Mouse (Mus musculus): ENCODE data around the gene Tmprss9. TPM values are rescaled to one million over a fixed set of nuclear protein-coding genes. Genes with fewer than 3 reads are reported as not detected.

Tmprss9 gene
- total RNA-seq, 2 experiments from 2014 or later, result 0.12 to 0.26 TPM

DNA sequence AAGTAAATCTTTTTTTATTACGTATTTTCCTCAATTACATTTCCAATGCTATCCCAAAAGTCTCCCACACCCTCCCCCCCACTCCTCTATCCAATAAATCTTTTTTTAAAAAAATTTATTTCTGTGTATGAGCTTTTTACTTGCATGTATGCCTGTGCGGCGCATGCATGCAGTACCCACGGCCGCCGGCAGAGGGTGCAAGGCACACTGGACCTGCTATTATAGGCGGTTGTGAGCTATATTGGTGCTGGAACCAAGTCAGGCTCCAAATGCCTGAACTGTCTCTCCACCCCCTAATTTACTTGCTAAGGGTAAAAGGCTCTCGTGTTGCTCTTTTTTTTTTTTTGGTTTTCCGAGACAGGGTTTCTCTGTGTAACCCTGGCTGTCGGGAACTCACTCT is 9.7 kb downstream of the Tmprss9 start:
- DNase-seq (ENCODE audit: low spot score in 2 of 2), result peak; percentile 53 to 59

DNA sequence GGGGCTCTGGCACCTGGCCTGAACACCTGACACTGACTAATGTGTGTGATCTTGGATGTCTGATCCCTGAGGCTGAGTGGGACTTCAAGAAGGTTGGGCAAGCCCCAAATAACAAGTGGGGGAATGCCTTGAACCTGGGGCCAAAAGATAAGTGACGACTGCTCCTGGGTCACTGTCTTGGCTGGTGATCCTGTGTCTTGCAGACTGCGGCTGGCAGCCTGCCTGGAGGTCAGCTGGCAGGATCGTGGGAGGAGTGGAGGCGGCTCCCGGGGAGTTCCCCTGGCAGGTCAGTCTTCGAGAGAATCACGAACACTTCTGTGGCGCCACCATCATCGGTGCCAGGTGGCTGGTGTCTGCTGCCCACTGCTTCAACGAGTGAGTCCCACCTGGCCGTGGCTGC is 15.5 kb downstream of the Tmprss9 start:
- no peak for DNase-seq (ENCODE audit: low spot score in 2 of 2)

DNA sequence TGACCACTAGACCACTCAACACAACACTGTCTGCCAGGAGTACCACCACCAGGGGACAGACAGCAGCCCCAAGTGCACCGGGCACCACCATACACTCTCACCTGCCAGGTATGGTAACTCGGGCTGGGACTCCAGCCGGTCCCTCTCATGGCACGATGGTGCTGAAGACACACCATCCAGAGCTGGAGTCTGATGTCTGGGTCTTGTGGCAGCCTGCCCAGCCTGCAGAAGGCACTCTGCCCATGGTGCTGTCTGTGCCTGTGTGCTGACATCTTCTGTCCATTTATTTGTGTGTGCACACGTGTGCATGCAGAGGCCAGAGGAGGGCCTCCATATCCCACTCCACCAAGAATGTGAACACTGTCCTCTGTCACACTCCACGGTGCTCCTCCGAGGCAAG is 23.5 kb downstream of the Tmprss9 start:
- no peak for DNase-seq (ENCODE audit: low spot score in 2 of 2)

DNA sequence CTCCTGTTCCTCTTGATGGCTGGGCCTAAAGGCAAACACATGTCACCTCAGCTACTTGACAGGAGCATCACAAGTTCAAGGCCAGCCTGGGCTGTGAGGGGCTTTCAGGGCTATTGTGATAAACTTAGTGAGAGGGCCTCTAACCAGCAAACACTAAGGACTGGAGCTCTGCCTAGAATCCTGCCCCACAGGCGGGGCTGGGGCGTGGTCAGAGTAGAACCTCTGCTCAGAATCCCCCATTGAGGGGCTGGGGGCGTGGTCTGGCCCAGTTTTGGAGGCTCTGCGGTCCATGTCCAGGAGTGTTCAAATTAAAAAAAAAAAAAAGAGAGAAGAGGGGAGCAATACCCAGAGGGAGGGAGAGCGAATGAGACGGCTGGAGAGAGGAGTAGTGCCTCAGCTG is 24.0 kb downstream of the Tmprss9 start:
- DNase-seq (ENCODE audit: low spot score in 2 of 2), result no peak

DNA sequence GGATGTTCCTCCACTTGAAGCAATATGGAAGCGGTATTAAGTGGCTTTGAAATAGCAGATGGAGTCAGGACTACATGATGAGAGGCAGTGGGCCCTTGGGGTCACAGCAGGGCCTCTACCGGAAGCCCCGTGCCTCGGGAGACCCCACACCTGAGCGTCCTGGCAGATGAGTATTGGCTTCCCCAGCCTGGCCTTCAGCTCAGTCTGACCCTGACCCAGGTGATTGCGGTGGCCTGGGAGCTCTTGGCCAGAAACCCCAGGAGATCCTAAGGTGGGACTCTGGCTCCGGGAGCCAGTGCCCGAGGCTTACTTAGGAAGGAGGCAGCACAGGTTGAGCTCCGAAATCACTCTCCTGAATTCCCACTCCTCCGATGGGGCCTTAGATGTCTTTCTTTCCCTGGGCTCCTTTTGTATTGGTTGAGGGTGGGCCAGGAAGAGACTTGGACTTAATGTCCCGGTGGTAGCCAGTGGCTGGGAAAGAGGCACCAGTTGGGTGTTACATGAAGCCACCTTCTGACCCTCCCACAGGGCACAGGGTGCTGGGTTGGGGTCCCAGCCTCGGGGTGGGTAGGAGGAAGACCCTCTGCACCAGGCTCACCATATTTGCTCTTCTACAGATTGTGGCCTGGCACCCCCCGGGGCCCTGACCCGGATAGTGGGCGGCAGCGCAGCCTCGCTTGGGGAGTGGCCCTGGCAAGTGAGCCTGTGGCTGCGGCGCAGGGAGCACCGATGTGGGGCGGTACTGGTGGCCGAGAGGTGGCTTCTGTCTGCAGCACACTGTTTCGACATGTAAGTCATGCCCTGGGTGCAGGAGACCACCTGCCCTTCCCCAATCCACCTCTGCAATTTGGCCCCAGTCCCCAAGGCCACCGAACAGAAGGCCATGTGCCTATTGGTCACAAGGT is 25.2 kb downstream of the Tmprss9 start:
- DNase-seq (ENCODE audit: low spot score in 2 of 2), result no peak

DNA sequence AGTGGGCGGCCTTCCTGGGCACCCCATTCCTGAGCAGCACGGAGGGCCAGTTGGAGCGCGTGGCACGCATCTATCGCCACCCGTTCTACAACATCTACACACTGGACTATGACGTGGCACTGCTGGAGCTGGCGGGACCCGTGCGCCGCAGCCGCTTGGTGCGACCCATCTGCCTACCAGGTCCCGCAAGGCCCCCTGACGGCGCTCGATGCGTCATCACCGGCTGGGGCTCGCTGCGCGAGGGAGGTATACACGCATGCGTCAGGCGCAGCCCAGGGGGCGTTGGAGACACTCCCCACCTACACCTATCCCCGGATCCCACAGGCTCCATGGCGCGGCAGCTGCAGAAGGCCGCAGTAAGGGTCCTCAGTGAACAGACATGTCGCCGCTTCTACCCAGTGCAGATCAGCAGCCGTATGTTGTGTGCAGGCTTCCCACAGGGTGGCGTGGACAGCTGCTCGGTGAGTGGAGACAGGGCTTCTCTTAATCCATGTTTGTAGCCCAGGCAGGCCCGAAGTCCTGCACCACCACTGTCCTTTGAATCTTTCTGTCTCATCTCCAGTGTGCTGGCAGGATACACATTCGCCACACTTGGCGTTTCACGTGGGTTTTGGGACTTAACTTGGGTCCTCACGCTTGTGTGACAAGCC is 26.3 kb downstream of the Tmprss9 start:
- DNase-seq (ENCODE audit: low spot score in 2 of 2), result peak; percentile 69 to 78

DNA sequence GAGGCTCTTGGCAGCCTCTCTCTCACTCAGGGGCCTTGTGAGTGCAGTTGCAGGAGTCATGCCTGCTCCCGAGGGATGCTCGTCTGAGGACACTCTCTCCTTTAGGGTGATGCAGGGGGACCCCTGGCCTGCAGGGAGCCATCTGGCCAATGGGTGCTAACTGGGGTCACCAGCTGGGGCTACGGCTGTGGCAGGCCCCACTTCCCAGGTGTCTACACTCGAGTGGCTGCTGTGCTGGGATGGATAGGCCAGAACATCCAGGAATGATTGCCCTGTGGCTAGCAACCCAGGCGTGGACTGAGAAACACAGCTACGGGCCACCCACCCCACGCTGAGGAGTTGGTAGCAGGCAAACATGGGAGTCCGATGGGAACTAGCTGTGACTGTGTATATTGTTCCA is 27.4 kb downstream of the Tmprss9 start:
- DNase-seq (ENCODE audit: low spot score in 2 of 2), result no peak

DNA sequence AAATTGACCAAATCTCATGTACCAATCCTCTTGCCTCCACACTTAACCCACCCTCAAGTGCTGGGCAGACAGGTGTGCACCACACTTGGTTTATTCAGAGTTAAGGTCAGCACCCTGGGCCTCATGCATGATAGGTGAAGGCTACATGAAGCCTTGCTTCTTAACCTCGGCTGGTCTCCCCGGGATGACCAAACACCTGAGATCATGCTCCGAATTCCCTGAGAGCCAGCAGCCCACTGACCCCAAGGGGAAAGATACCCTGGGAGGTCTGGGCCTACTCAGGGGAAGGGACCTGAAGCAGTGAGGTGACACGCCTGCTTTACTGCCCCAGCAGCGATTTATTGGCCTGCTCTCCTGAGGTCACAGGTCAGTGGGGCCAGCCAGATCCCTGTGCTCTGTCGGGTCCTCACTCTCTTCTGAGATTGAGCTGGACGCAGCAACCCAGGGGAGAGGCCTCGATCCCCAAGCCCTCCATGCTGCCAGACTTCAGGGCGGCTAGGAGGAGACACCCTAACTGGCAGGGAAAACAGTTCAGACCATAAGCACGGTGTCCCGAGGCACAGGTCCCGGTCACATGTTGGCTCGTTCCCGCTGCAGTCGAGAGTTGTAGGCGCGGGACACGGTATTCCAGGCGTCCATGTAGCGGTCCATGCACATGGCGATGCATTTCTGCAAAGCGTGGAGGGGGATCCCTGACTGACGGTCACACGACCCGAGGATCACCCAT is 28.1 kb downstream of the Tmprss9 start:
- no peak for DNase-seq (ENCODE audit: low spot score in 2 of 2)

DNA sequence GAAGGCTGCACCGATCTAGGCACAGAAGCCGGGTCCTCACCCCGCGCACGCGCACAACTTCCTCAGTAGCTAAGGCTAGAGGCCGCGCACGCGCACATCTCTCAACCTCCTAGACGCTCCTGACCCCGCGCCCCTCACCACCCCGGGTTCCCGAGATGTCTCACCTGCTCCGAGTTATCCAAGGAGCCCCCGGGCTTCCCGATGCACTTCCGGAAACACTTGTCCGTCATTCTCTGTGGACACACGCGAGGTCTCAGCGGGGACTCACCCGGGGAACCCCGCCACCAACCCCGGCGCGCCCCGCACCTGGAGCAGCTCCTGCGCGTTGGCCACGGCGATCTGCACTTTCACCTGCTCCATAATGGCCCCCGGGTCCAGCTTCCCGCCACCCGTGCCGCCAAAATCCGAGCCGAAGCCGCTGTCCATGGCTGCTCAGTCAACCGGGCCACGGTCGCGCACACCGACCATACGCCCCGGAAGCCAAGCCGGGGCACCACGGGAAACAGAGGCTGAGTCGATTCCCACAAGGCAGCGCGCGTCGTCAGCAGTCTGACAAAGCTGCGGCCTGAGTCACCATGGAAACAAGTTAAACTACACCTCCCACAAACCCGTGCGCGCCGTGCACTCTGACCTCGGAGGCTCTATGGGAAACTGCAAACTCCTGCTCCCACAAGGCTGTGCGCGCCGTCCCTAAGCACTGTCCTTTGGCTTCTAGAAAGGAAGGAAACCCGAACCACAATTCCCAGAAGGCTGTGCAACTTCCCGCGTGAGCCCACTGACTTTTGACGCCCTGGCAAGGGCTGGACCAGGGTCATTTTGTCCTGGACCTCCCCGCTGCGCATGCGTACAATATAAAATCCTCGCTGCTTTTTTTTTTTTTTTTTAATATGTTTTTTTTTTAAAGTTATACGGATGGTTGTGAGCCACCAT is 28.9 kb downstream of the Tmprss9 start, which contains the start of gene Timm13:
Timm13 (minus strand) TSS at position 652 of the 930 bp plus-strand sequence.
- DNase-seq (ENCODE audit: low spot score in 2 of 2), result peak; percentile 98 to 99

DNA sequence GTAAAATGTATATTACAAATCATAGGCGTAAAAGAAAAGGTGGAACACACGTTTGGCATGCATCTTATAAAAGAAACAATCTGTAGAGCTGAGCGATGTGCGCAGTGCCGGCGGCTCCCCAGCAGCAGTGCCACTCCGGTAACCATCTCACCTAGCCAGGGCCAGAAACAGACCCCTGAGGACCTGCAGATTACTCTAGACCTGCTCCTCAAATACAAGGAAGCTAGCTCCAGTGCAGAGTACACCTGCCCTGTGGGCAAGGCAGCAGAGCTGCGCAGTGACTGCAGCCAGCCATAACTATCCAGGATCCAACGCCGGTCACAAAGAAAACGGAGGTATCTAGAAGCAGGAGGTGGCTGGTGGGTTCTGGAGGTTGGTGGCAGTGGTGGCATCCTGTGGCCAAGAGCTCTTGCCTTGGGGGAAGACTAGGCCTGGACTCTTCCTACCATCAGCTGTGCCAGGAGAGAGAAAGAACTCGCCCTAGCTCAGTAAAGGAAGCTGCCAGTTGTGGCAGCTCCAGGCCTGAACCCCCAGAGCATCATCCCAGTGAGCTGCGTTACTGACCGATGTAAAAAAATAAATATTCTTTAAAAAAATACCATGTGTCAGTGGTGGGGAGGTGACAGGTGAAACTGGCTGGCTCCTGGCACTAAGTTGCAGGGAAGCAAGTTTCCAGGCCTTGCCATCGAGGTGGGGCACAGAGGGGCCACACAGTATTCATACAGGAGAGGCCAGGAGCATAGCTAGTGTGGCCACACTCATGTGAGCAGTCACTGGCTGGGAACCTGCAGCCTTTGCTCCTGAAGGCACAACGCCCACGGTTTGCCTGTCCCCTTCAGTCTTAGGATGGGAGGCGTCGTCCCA is 30.0 kb downstream of the Tmprss9 start:
- no peak for DNase-seq (ENCODE audit: low spot score in 2 of 2)

DNA sequence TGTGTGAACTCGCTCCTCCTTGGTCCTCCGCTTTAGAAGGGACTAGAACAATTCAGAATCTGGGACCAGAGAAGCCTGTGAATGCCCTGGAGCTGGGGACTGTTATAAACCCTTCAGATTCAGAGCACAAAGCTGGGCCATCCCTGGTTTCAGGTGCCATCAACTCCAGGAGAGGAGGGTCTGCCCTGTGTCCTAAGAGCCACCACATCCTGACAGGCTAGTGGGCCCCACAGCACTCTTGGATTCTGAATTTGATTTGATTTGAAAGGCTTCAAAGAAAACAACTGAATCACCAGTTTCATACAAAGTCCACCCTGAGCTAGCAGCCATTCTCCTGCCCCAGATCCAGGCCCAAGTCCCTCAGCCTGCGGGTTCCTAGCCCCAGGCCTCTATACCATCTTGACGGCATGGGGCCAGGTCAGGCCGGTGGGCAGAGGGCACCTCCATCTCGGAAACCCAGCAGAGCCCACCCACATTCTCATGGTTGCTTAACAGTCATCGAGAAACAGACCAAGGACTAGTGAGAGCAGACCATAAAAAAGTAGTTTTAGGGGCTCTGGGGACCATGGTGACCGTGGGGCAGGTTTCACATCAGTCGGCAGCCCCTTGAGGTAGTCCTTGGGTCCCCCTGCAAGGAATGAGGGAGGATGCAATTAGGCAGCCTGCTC is 30.8 kb downstream of the Tmprss9 start:
- no peak for DNase-seq (ENCODE audit: low spot score in 2 of 2)

DNA sequence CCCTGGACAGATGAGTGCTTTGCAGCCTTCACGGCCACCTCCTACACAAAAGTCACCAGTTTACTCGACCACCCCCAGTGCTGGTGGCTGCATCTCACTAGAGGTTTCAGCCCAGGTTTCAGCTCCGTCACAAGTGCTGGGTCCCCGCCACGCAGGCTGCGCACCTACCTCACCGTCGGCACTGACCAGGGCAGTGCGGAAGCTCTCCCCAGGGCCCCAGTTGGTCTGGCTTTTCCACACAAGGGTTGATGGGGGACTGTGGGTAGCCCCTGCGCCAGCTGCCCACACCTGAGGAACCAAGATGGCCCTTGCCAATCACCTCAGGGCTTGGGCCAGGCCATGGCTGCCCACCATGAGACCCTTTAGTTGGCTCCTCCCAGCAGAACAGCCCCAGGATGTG is 31.6 kb downstream of the Tmprss9 start:
- no peak for DNase-seq (ENCODE audit: low spot score in 2 of 2)

DNA sequence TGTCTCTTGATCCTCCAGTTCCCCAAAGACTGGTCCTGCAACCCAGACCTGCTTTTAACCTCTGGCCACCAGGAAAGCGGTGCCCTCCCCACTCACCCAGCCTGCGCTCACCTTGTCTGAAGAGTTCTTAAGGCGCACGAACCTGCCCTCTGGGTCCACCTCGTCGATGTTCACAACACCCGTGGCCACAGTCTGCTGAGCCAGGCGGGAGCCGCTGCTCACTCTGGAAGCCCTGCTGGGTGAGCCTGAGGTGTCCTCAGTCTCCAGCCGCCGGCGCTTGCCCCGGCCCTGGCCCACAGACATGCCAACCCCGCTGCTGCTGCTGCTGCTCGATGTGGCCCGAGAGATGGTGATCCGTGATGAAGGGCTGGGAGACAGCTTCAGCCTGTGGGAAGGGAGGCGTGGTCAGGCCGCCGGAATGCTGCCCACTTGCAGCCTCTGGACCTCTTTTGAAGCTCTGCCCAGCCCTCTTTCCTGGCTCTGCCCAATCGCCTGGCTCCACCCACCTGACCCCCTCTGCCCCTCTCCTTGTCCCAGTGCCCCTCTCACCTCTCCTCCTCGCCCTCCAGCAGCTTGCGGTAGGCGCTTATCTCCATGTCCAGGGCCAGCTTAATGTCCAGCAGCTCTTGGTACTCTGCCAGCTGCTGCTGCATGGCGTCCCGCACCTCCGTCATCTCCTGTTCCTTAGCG is 32.5 kb downstream of the Tmprss9 start:
- no peak for DNase-seq (ENCODE audit: low spot score in 2 of 2)

DNA sequence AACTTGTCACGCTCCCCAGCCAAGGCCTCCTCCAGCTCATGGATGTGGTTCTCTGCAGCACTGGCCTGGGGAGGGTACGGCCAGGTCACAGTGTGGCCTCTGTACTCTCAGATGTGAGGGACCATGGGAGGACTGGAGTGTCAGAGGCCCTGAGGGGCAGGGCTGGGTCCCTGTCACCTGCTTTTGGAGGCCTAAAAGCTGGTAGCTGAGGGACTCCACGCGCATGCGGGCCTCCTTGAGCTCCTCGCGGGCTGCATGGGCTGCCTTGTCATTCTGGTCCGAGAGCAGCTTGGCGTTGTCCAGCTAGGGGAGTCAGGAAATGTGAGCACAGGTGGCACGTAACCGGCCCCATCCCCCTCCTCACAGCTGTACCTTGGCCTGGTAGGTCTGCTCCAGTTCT is 33.1 kb downstream of the Tmprss9 start:
- no peak for DNase-seq (ENCODE audit: low spot score in 2 of 2)

DNA sequence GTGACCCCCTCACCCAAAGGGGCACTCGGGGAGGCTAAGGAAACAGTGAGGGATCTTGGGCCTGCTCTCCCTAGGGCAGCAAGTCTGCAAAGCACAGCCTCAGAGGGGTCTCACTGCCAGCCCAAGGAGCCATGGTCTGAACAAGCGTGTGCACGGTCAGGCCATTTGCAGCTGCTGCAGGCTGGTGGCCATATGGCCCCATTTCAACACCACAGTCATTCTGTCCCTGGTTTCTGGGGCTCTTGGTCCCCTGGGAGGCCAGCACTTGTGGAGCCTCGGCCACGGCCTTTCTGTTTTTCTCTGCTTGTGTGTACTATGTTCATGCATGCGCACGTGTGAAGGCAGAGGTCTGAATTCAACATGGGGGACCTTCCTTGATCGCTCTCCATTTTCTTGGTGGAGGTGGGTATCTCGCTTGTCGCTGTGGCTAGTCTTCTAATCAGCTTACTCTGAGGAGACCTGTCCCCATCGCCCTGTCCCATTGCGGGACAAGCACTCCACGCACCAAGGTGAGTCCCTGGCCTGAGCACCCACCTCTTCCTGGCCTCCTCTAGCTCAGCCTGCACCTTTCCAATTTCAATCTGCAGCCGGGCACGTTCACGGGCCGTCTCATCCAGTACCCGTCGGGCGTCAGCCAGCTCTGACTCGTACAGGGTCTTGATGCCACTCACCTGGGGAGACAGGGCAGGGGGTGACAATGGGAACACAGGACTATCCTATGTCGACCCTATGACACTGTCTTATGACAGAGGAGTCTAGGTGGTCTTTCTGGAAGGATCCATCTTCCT is 37.9 kb downstream of the Tmprss9 start:
- DNase-seq (ENCODE audit: low spot score in 2 of 2), result no peak

DNA sequence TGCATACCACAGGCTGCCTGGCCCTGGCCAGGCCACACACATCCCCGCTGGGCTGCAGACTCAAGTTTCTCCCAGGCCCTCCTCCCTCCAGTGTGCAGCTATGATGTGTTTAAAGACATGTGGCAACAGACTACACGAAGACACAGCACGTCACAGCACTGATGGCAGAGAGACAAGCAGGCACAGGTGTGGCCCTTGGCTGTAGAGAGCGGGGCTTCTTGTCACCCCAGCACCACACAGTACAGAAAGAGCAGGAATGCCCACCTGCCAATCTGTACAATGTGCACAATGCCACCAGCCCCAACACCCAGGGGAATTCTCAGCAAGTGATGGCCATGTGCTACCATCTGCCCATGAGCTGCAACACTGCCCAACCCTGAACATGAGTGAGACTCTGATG is 39.7 kb downstream of the Tmprss9 start:
- no peak for DNase-seq (ENCODE audit: low spot score in 2 of 2)

DNA sequence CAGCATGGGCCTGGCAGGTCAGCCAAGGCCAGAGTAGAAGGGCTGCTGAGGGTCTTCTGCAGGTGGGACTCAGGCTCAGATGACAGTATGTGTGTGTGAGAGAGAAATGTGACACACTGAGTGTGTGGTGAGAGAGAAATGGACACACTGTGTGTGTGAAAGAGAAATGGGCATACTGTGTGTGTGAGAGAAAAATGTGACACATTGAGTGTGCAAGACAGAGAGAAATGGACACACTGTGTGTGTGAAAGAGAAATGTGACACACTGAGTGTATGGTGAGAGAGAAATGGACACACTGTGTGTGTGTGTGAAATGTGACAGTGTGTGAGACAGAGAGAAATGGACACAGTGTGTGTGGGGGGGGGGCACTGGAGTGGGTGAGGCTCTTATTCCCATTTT is 40.2 kb downstream of the Tmprss9 start:
- DNase-seq (ENCODE audit: low spot score in 2 of 2), result no peak

All from left cerebral cortex, adult 18-20 months (tissue).